Mouse (Mus musculus): Measurements from ENCODE around the gene Ttll6. TPM values are rescaled to one million over a fixed set of nuclear protein-coding genes. Genes with fewer than 3 reads are reported as not detected.
"Not testable (repeated sequence)": the region's sequence is repeated elsewhere in the genome, so short reads cannot be mapped to it uniquely, and the experiment has no call there.

The Ttll6 gene
- polyA plus RNA-seq (2017; shearing (Covaris generic)) = under 1 TPM in 1 of 2 experiments, not detected in 1; 0.11 TPM

DNA sequence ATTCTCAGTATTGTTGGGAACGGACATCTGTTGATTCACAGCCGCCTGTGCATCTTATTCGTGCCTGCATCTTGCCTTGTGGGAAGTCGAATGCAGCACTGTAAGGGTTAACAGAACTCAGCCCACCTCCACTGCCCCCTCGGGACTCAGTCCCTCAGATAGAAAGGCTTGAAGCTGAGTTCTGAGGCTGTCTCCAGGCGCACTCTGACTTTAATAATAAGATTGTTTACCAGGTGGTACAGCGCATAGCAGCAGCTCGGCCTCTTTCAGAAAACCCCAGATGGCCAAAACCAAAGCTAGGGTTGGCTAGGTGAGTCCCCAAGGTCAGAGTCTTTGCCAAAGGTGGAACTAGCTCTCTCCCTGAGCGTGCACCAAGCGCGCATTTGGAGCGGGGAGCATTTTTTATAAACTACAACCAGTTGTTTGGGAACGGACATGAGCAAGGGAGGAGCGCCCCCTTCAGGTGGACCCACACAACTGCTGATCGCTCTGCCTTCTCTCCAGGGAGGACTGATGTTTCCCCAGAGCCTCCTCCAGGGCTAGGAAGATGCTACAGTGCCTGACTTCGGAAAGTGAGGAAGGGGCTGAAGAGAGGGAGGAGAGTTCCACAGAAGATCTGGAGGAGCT, at the start of gene Ttll6:
TSS of gene Ttll6 (plus strand) at position 548 of the 627 bp plus-strand sequence.
- ATAC-seq = no peak

- no peak for ATAC-seq
Measured at GRCm38 (mm10) chr11:96087981-96088380, 45.6 kb upstream of the Ttll6 start.

- no peak for ATAC-seq
Measured at GRCm38 (mm10) chr11:96091073-96091472, 42.5 kb upstream of the Ttll6 start.

- no peak for ATAC-seq
Measured at GRCm38 (mm10) chr11:96092674-96093291, 40.8 kb upstream of the Ttll6 start.

GRCm38 (mm10) chr11:96093361-96093760, 40.2 kb upstream of the Ttll6 start:
- ATAC-seq = no peak

GRCm38 (mm10) chr11:96108376-96108775, 25.2 kb upstream of the Ttll6 start:
- ATAC-seq = no peak

DNA sequence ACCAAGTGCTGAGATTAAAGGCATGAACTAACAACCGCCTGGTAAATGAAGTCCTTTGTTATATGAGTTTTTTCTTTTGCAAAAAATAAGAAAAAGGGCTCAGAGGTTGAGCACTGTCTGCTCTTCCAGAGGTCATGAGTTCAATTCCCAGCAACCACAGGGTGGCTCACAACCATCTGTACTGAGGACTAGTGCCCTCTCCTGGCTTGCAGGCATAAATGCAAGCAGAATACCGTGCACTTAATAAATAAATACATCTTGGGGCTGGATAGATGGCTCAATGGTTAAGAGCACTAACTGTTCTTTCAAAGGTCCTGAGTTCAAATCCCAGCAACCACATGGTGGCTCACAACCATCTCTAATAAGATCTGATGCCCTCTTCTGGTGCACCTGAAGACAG, 22.6 kb upstream of the Ttll6 start:
- not testable (repeated sequence) for ATAC-seq

DNA sequence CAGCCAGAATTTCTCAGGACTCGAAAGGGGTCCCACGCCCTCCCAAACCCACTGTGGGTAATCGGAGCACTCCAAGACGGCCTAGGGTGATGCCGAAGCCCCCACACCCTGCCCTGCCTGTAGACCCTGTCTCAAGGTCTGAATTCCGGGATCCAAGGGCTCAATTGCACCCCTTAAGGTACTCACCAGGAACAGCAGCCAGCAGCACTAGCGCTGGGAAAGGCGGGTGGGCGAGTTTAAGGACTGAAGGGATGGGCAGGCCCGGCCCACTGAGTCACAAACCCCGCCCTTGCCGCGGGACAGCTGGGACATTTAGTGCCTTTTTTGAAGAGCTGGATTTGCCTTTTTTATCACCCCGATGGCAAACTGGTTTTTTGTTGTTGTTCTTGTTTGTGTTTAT, 21.8 kb upstream of the Ttll6 start, which contains the start of gene Calcoco2:
TSS of gene Calcoco2 (minus strand) at position 214 of the 400 bp plus-strand sequence.
- ATAC-seq = no peak

GRCm38 (mm10) chr11:96114077-96114476, 19.5 kb upstream of the Ttll6 start:
- no peak for ATAC-seq

- ATAC-seq = no peak
Measured at GRCm38 (mm10) chr11:96115416-96115815, 18.2 kb upstream of the Ttll6 start.

- no peak for ATAC-seq
Measured at GRCm38 (mm10) chr11:96116116-96116515, 17.5 kb upstream of the Ttll6 start.

DNA sequence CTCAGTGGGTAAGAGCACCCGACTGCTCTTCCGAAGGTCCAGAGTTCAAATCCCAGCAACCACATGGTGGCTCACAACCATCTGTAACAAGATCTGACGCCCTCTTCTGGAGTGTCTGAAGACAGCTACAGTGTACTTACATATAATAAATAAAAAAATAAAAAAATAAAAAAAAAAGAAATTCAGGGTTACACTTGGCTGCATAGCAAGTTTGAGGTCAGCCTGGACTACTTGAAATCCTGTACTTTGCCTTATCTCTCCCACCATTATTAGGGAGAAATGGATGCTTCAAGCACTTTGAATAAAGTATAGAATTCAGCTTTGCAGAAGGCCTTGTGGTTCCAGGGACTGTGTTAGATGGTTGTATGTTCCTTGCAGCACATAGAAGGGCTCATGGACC, 16.7 kb upstream of the Ttll6 start:
- not testable (repeated sequence) for ATAC-seq

DNA sequence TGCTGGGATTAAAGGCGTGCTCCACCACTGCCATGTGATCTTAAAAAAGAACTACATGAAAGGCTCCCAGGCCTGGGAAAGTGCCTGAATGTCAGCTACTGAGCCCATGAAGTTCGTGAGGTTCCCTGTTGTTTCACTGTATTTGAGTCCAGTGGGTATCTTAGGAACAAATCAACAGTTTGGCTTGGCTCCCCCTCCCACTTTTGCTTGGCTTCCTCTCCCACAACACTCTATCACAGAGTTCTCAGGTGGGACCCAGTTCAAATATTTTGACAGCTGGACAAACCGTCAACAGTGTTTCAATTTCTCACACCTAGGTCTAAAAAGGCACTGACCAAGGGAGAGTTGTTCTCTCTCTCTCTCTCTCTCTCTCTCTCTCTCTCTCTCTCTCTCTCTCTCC, 14.2 kb upstream of the Ttll6 start:
- no peak for ATAC-seq

DNA sequence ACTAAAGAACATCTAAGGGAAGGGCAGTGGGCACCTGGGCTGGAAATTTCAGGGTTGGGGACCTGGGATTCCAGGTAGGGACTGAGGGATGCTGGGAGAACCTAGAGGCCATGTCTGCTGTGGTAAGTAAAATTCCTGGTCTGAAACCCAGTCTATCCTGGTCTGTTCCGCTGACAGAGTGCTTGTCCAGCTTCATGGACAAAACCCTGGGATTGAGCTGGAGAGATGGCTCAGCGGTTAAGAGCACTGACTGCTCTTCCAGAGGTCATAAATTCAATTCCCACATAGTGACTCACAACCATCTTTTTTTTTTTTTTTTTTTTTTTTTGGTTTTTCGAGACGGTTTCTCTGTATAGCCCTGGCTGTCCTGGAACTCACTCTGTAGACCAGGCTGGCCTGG, 10.8 kb upstream of the Ttll6 start:
- ATAC-seq = not testable (repeated sequence)

GRCm38 (mm10) chr11:96124052-96124914, 9.3 kb upstream of the Ttll6 start:
- no peak for ATAC-seq

GRCm38 (mm10) chr11:96130606-96131005, 3.0 kb upstream of the Ttll6 start:
- ATAC-seq = no peak

GRCm38 (mm10) chr11:96135847-96136246, 2.3 kb downstream of the Ttll6 start:
- no peak for ATAC-seq

- ATAC-seq = no peak
Measured at GRCm38 (mm10) chr11:96140726-96141175, 7.2 kb downstream of the Ttll6 start.

DNA sequence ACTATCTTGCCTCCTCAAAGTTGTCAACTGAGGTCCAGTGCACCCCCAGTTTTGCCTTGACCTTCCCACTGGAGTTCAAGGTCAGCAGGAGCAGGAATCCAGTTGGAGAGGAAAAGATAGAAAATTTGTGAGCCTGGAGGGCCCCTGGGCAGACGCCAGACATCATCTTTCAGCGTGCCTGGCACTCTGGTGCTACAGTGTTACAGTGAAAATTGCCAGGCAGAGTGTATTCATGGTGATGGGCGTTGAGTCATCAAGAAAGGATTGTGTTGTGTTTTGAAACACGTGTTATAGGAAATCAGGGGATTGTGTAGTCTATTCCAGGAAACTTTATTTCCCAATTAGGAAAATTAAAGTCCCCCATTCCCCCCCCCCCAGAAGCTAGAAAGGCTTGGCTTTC, 10.2 kb downstream of the Ttll6 start:
- no peak for ATAC-seq

DNA sequence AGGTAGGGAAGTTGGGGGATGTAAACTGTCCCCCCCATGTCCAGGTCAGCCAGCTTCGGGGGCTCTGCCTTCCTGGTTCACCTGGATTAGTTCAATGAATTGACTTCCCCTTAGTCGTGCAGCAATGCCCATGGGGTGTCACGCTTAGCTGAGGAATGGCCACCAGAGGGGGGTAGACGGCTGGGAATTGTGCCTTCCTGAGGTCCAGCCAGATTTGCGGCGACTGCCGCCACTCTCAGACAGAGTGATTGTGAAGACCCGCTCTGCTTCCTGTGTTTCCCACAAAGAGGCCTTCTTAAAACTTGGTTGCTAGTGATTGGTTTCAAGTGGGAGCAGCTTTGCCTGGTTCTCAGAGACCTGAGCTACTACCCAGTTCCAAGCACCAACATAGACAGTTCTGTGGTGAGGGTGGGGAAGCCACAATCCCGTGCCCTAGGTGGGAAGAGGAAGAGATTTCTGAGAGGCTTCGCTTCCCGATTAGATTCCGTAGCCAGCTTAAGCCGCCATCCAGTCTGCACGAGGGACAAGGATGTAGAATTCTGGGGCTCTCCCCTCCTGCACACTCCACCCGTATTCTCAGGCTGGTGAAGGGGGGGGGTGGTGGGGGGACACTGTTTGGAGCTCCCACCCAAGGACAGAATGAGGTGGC, 12.2 kb downstream of the Ttll6 start:
- no peak for ATAC-seq

DNA sequence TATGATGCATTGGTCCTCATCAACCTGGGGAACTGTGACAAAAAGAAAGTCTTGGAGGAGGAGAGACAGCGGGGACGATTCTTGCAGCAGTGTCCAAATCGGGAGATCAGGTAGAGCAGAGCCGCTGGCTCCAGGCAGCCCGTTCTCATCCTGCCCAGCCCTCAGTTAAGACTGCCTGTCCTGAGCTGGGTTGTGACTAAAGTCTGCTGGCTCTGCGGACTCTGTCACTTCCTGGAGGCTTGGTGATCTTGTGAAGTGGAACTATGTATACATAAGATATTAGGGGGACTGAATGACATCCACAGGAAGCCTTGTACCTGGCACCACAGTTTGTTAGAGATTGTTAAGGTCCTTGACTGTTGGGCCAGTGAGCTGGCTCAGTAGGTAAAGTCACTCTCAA, 13.9 kb downstream of the Ttll6 start:
- no peak for ATAC-seq

DNA sequence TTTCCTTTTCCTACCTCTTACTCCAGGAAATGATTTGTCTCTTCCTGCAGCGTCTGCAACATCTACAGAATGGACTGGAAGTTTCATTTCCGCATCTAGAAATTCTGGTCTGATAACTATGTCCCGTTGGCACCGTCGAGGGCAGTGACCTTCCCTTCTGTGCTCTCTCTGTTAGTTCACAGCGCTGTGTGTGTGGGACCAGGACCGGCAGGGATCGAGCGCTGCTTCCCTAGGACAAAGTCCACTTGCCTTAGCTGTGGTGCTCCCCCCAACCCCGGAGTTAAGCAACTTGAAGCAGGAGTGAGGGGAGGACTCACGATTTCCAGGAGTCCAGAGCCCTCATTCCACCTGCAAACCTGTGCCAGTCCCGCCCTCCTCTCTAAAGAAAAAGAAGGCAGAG, 31.2 kb downstream of the Ttll6 start:
- ATAC-seq = no peak

- no peak for ATAC-seq
Measured at GRCm38 (mm10) chr11:96168125-96168524, 34.5 kb downstream of the Ttll6 start.
